Mouse (Mus musculus) midbrain, embryonic 15.5 days (tissue): ENCODE results near the gene Togaram1. TPM values are rescaled to one million over a fixed set of nuclear protein-coding genes. Genes with fewer than 3 reads are reported as not detected.

Source experiments
- ATAC-seq: fragments of 200-750 bp; cut with Nextera tagmentation; replicated peaks from 2 replicates; pipeline ENCODE4 v1.8.0; 2017; ENCODE audit warnings: moderate TSS enrichment
- H3K27ac ChIP-seq: fragments of 300-500 bp; sonication (generic); 2 replicates; pipeline ENCODE4 v1.5.1; 2015; ENCODE audit warnings: mild to moderate bottlenecking, inconsistent platforms
- H3K27me3 ChIP-seq: fragments of 300-500 bp; sonication (generic); replicated peaks from 2 replicates; pipeline ENCODE4 v1.6.1; 2015; ENCODE audit warnings: inconsistent platforms
- H3K36me3 ChIP-seq: fragments of 300-500 bp; sonication (generic); replicated peaks from 2 replicates; pipeline ENCODE4 v1.6.1; 2015; ENCODE audit warnings: inconsistent platforms
- H3K4me1 ChIP-seq: fragments of 300-500 bp; sonication (generic); 2 replicates; pipeline ENCODE4 v1.6.1; 2015; ENCODE audit warnings: inconsistent platforms
- H3K4me2 ChIP-seq: fragments of 300-500 bp; sonication (generic); 2 replicates; pipeline ENCODE4 v1.6.1; 2015; ENCODE audit warnings: inconsistent platforms, mild to moderate bottlenecking, moderate library complexity
- H3K4me3 ChIP-seq: fragments of 300-500 bp; sonication (generic); 2 replicates; pipeline ENCODE4 v1.5.1; 2015; ENCODE audit warnings: mild to moderate bottlenecking, inconsistent platforms
- H3K9ac ChIP-seq: fragments of 300-500 bp; sonication (generic); 2 replicates; pipeline ENCODE4 v1.6.1; 2015; ENCODE audit warnings: mild to moderate bottlenecking, inconsistent platforms
- H3K9me3 ChIP-seq: fragments of 300-500 bp; sonication (generic); 2 replicates; pipeline ENCODE4 v1.6.1; 2016; ENCODE audit warnings: inconsistent platforms
- WGBS: fragments of 180-500 bp; shearing (Covaris S2); methylation state at CpG from one replicate; pipeline ENCODE4 v1.1.7; 2015; ENCODE audit warnings: mixed read lengths; 5-methylcytosine and 5-hydroxymethylcytosine counted together
- polyA plus RNA-seq: library from polyadenylated mRNA; unstranded; fragments of >200 nt; fragmentation: Nextera tagmentation; extraction: Ambion mirVana; gene quantifications from 2 replicates; pipeline ENCODE4 v1.2.1, GENCODE M21; 2015

Togaram1 gene
- polyA plus RNA-seq = 19.1 and 25.4 TPM in 2 replicates

DNA sequence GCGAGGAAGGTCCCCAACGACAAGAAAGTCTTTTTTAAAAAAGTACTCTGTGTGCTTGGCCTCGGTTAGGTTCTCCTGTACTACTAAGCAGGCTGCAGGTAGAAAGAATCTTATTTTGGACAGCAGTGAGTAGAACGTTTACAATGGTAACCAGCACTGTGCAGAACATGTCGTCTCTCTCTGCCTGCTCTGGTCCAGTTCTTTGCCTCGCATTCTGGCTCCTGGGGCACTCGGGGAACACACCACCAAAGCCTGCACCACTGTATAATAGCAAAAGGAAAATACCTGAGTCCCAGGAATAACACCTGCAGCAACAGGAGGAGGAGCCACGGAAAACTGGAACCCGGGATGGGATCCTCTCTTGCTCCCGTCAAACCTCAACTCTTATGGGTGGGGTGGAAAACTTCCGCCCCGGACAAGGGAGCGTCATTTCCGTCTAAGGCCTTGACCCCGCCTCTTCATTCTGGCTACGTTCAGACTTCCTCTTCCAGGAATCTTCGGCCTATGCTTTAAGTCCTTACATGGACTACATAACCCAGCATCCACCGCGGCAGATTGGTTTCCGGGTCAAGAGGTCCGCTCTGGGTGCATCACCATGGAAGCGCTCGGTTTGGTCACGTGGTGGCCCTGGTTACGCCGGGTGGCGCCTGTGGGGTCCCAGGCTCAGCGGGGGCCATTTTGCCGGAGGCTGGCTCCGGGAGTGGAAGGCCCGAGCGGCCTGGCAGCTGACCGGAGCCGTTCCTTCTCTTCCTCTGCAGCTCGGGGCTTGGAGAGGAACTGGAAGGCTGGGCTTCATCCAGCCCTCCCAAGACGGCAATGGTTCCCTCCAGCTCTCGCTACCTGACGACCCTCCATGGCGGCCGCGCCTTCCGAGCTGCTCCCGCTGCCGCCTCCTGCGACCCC is at the start of gene Togaram1, which contains the start of gene Klhl28:
TSS of gene Togaram1 (plus strand) at position 681 of the 903 bp plus-strand sequence.
TSS of gene Klhl28 (minus strand) at position 411 of the 903 bp plus-strand sequence.
- Histone ChIP-seq H3K36me3 (no peaks in the 10 kb centered on the region), H3K9me3 (no peaks in the 10 kb centered on the region), H3K9ac (peak within 1 kb of the TSS; percentile 84), H3K4me1 (peaks cover 47% of the 10 kb centered on the region), H3K27me3 (no peaks in the 10 kb centered on the region), H3K4me3 (peak within 1 kb of the TSS; percentile 78), H3K4me2 (peak within 1 kb of the TSS; percentile 93), H3K27ac (peak within 1 kb of the TSS; percentile 90)
- peak; percentile 99 for ATAC-seq
- WGBS = under 1% methylated on average over 45 of the region's 45 CpGs

DNA sequence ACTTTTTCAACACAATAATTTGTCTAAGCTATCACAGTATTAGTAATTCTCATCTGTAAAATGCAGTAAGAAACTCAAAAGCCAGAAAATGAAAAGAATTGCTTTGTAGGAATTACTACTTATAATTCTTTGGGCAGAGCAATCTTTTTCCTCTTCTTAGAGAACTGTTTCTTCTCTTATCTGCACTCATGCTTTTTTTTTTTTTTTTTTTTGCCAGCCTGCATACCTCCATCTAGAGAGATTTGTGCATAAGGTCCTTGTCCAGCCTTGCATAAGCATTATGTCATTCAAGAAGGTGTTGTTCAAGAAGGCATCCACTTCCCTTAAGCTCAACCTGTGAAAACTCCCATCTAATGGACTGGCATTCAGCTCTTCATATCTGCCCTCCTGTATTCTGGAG is 48.9 kb upstream of the Togaram1 start:
- no peak overlapping the region for H3K4me3 ChIP-seq
- ATAC-seq = no peak
- H3K9me3 ChIP-seq = no peaks in the 10 kb centered on the region
- no peaks in the 10 kb centered on the region for H3K27me3 ChIP-seq
- no peaks in the 10 kb centered on the region; the same call in 1 of the 2 replicates for H3K36me3 ChIP-seq
- no peak overlapping the region for H3K9ac ChIP-seq
- peaks cover 14% of the 10 kb centered on the region for H3K4me1 ChIP-seq
- H3K27ac ChIP-seq = no peak overlapping the region
- H3K4me2 ChIP-seq = no peak overlapping the region

DNA sequence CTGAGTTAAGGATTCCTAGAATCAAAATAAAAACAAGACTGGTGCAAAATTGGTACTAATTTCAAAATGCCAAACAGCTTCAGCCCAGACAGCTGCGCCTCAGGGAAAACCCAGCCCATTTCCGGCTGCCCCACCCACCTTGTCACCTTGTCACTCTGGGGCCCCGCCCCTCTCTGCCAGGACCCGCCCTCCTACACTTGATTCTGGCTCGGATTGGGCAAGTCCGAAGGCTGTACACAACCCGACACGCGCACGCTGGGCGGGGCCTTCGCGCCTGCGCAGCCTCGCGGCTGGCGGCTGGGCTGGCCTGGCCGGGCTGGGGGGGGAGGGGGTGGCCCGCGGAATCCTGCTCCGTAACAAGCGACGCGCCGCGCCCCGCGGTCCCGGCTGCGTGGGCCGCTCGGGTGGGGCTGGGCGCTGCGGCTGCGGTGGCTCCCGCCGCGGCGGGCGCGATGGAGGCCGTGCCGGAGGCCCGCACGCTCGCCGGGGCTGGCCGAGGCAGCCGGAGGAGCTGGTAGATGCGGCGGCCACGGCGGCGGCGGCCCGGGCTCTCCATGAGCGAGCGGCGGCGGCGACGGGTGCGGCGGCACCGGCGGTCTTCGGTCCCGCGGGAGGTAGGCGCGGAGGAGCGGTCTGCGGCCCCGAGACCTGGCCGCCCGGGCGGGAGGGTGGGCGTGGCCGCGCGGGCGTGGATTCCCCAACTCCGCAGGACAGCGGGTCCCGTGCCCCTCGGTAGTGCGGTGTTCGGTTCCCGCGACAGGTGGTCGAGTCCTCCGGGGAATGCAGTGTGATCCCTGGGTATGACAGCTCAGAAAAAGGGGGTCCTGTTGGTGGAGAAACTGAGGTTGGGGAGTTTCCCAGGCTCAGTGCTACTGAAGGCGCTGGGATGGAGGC is 47.8 kb upstream of the Togaram1 start, which contains the start of gene Gm527:
TSS of gene Gm527 (plus strand) at position 329 of the 894 bp plus-strand sequence.
- Histone ChIP-seq H3K9me3 (no peaks in the 10 kb centered on the region), H3K4me1 (peaks cover 14% of the 10 kb centered on the region), H3K4me2 (peak within 1 kb of the TSS; percentile 70), H3K27ac (peak within 1 kb of the TSS; percentile 83), H3K4me3 (peak within 1 kb of the TSS; percentile 75), H3K36me3 (peaks cover 4% of the 10 kb centered on the region; the same call in 1 of the 2 replicates), H3K27me3 (no peaks in the 10 kb centered on the region), H3K9ac (peak within 1 kb of the TSS; percentile 80)
- ATAC-seq = peak; percentile 100
- WGBS = under 1% methylated on average over 80 of the region's 93 CpGs

DNA sequence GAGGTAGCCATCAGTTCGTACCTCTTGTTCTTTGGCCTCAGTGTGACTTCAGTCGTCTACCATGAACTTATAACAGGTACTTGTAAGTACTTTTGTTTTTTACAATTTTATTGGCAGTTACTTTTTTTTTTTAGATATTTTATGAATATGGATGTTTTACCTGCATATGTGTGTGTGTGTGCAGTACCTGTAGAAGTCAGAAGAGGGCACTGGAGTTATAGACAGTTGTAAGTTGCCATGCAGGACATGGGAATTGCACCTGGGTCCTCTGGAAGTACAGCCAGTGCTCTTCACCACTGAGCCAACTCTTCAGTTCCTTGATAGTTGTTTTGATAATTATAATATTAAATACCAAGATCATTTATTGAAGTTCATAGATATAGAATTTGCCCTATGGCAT is 28.1 kb upstream of the Togaram1 start:
- WGBS = 84% methylated on average over 2 of the region's 2 CpGs
- ATAC-seq = no peak
- H3K4me3 ChIP-seq = no peak overlapping the region
- H3K27ac ChIP-seq = no peak overlapping the region
- no peak overlapping the region for H3K9ac ChIP-seq
- H3K27me3 ChIP-seq = no peaks in the 10 kb centered on the region
- no peaks in the 10 kb centered on the region for H3K4me1 ChIP-seq
- H3K4me2 ChIP-seq = no peak overlapping the region
- no peaks in the 10 kb centered on the region for H3K36me3 ChIP-seq
- H3K9me3 ChIP-seq = no peaks in the 10 kb centered on the region

DNA sequence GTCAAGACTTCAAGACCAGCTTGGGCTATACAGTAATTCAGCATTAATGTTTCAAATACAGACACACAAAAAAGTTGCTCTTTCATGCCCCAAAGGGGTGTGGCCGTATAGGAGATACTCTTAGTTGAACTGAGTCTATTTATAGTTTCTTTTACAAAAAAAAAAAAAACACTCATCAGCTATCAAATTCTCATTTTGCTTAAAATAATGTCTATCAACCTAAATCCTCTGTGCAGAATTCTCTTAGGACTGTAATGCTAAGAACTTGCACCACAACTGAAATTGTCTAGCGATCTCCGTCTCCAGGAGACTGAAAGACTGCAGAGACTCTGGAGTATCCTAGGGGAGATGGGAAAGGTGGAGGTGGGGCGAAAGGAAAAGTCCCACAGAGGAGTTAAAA is 1.0 kb upstream of the Togaram1 start:
- no peak for ATAC-seq
- Histone ChIP-seq H3K4me1 (peaks cover 39% of the 10 kb centered on the region), H3K4me3 (peak overlapping the region; percentile 78), H3K36me3 (no peaks in the 10 kb centered on the region), H3K27me3 (no peaks in the 10 kb centered on the region), H3K9me3 (no peaks in the 10 kb centered on the region), H3K27ac (peak overlapping the region; percentile 26), H3K4me2 (peak overlapping the region; percentile 71), H3K9ac (peak overlapping the region; percentile 56)
- WGBS = 20% methylated on average over 4 of the region's 4 CpGs

DNA sequence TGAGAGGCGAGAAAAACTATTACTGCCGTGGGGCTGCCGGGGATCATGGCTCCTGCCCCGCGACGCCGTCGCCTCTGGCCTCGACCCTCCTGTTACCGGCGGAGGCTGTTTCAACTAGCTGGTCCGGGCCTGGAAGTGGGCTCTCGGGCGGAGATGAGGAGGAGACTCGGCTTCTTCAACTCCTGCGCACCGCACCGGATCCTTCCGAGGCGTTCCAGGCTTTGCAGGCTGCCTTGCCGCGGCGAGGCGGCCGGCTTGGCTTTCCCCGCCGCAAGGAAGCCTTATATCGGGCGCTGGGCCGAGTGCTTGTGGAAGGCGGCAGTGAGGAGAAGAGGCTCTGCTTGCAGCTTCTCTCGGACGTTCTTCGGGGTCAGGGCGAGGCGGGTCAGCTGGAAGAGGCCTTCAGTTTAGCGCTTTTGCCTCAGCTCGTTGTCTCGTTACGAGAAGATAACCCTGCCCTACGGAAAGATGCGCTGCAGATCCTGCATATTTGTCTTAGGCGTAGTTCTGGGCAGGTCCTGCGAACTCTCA is 562 bp downstream of the Togaram1 start:
- H3K27me3 ChIP-seq = no peaks in the 10 kb centered on the region
- 1% methylated on average over 44 of the region's 44 CpGs for whole genome bisulfite sequencing
- peak overlapping the region; percentile 90 for H3K27ac ChIP-seq
- H3K9ac ChIP-seq = peak overlapping the region; percentile 84
- H3K9me3 ChIP-seq = no peaks in the 10 kb centered on the region
- H3K36me3 ChIP-seq = no peaks in the 10 kb centered on the region
- peak overlapping the region; percentile 78 for H3K4me3 ChIP-seq
- peak overlapping the region; percentile 93 for H3K4me2 ChIP-seq
- peaks cover 55% of the 10 kb centered on the region for H3K4me1 ChIP-seq
- no peak for ATAC-seq

DNA sequence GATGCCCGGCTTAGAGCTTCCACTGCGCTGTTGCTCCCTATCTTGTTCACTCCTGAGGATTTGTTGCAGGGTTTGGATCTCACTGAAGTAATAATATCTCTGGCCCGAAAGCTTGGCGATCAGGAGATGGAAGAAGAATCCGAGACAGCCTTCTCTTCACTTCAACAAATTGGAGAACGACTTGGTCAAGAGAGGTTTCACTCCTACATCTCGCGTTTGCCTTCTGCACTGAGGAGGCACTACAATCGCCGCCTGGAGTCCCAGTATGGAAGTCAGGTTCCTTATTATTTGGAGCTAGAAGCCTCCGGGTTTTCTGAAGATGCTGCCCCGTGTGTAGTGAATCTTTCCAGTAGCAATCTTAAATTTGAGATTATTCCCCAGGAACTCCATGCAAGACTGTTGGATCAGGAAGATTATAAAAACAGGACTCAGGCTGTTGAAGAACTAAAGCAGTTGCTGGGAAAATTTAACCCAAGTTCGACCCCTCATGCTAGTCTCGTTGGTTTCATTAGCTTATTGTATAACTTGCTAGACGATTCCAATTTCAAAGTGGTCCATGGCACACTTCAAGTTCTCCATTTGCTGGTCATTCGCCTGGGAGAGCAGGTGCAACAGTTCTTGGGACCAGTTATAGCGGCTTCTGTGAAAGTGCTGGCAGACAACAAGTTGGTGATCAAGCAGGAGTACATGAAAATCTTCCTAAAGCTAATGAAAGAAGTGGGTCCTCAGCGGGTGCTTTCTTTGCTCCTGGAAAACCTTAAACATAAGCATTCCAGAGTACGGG is 1.2 kb downstream of the Togaram1 start:
- Histone ChIP-seq H3K4me3 (peak overlapping the region; percentile 78), H3K27me3 (no peaks in the 10 kb centered on the region), H3K9me3 (no peaks in the 10 kb centered on the region), H3K27ac (peak overlapping the region; percentile 90), H3K4me1 (peaks cover 60% of the 10 kb centered on the region), H3K36me3 (no peaks in the 10 kb centered on the region), H3K9ac (peak overlapping the region; percentile 84), H3K4me2 (peak overlapping the region; percentile 93)
- 3% methylated on average over 19 of the region's 19 CpGs for WGBS
- no peak for ATAC-seq

DNA sequence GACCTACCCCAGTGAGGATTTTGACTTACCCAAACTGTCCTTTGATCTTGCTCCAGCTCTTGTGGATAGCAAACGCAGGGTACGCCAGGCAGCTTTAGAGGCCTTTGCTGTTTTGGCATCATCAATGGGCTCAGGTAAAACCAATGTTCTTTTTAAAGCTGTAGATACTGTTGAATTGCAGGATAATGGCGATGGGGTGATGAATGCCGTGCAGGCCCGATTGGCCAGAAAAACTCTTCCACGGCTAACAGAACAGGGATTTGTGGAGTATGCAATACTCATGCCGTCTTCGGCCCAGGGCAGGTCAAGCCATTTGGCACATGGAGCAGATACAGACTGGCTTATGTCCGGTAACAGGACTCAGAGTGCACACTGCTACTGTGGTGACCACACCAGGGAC is 1.9 kb downstream of the Togaram1 start:
- no peak for ATAC-seq
- Histone ChIP-seq H3K9me3 (no peaks in the 10 kb centered on the region), H3K27ac (no peak overlapping the region), H3K4me2 (peak overlapping the region; percentile 93), H3K9ac (peak overlapping the region; percentile 84), H3K4me3 (peak overlapping the region; percentile 78), H3K36me3 (no peaks in the 10 kb centered on the region), H3K27me3 (no peaks in the 10 kb centered on the region), H3K4me1 (peaks cover 65% of the 10 kb centered on the region)
- under 1% methylated on average over 9 of the region's 9 CpGs for WGBS

DNA sequence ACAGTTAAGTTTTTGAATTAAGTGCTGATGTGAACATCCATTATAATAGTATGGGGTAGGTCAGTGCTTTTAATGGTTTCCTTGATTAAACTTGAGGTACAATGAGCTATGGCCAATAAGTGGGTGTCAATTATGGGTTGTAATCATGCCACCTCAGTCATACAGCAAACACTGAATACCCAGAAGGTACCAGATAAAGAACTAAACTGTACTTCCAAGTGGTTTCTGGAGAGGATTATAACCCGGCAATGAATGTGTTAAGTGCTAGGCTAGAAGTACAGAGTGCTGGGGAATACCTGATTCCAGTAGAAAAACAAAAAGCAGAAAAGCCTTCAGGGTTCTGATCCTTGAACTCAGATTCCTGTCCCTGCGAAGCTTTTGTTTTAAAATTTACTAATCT is 2.5 kb downstream of the Togaram1 start:
- H3K4me3 ChIP-seq = peak overlapping the region; percentile 78
- peak overlapping the region; percentile 93 for H3K4me2 ChIP-seq
- no peaks in the 10 kb centered on the region for H3K9me3 ChIP-seq
- peaks cover 66% of the 10 kb centered on the region for H3K4me1 ChIP-seq
- no peaks in the 10 kb centered on the region for H3K36me3 ChIP-seq
- no peak for ATAC-seq
- WGBS = 1% methylated on average over 2 of the region's 2 CpGs
- no peak overlapping the region for H3K27ac ChIP-seq
- H3K27me3 ChIP-seq = no peaks in the 10 kb centered on the region
- H3K9ac ChIP-seq = peak overlapping the region; percentile 84

DNA sequence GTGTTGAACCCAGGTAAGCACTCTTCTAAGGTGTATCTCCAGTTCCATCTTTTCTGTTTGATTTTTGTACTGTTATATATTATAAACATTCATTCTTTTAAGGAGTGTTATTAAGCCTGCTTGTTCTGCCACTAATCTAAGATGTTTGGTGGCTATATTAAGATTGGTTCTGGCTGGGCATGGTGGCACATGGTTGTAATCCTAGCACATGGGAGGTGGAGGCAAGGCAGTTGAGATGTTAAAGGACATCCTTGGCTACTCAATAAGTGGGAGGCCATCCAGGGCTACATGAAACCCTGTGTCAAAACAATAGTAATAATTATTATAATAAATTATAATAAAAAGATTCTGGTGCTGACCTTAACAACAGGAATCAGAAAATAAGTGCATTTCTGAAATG is 5.8 kb downstream of the Togaram1 start:
- H3K27me3 ChIP-seq = no peaks in the 10 kb centered on the region
- H3K4me3 ChIP-seq = no peak overlapping the region
- H3K9ac ChIP-seq = no peak overlapping the region
- ATAC-seq = no peak
- no peaks in the 10 kb centered on the region for H3K9me3 ChIP-seq
- H3K4me2 ChIP-seq = peak overlapping the region; percentile 93
- H3K4me1 ChIP-seq = peaks cover 60% of the 10 kb centered on the region
- H3K27ac ChIP-seq = no peak overlapping the region
- no peaks in the 10 kb centered on the region for H3K36me3 ChIP-seq

DNA sequence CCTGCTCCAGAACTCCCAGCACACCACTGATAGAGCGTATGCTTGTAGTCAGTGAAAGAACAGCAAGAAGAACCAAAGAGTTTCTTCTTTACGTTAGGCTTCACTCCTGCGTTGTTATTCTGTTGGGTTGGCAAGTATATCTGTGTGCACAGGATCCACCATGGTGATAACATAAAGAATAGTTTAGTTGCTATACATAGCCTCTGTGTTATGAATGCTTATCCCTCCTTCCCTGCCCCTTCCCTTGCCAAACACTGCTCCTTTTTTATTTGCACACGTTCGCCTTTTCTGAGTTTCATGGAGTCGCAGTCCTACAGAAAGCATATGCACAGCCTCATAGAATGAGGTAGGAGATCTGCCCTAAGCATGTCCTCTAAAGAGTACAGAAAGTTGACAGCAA is 6.5 kb downstream of the Togaram1 start:
- no peak overlapping the region for H3K9ac ChIP-seq
- ATAC-seq = no peak

More for the DNA sequence above, 6.5 kb downstream of the Togaram1 start:
- Histone ChIP-seq H3K9me3 (no peaks in the 10 kb centered on the region), H3K4me1 (peaks cover 54% of the 10 kb centered on the region), H3K27ac (no peak overlapping the region), H3K27me3 (no peaks in the 10 kb centered on the region), H3K36me3 (no peaks in the 10 kb centered on the region), H3K4me2 (peak overlapping the region; percentile 6; the same call in 1 of the 2 replicates), H3K4me3 (no peak overlapping the region)
- WGBS = 80% methylated on average over 6 of the region's 6 CpGs
